Mouse (Mus musculus) hematopoietic stem cell, adult 5-6 weeks (primary cell): ENCODE measurements at regions not wholly inside any gene's neighbourhood (a gene's known extent, or its start where the extent isn't known, plus 50 kb on each side); places are given as distances from the start of the nearest gene placed in this dataset.

ENCODE experiments used
- ATAC-seq, 2 experiments: fragments of 125-278 bp in 1 of 2; replicated peaks in 1 of 2; 2 replicates each; pipeline ENCODE4 v1.8.0; 2016 to 2017; ENCODE audit warnings: inconsistent platforms in 2 of 2, mild to moderate bottlenecking in 2 of 2, moderate number of reproducible peaks in 2 of 2, low read depth in 1 of 2, moderate TSS enrichment in 1 of 2; ENCODE audit not compliant: low FRiP score in 2 of 2, poor library complexity in 2 of 2, severe bottlenecking in 2 of 2, insufficient read depth in 1 of 2, low TSS enrichment in 1 of 2

GRCm38 (mm10) chr7:92984701-92985682 is 94.7 kb upstream of the Fam181b start:
- ATAC-seq, result no peak

- no peak for ATAC-seq
Measured at GRCm38 (mm10) chr7:92985683-92986070, 94.0 kb upstream of the Fam181b start.

GRCm38 (mm10) chr7:92998886-92999285 is 80.8 kb upstream of the Fam181b start:
- ATAC-seq, result no peak

- ATAC-seq, result peak; percentile 77 to 84
Measured at GRCm38 (mm10) chr7:93006694-93007231, 72.9 kb upstream of the Fam181b start.

GRCm38 (mm10) chr7:93007721-93008120 is 71.9 kb upstream of the Fam181b start:
- ATAC-seq, result no peak

GRCm38 (mm10) chr7:93019390-93019789 is 60.3 kb upstream of the Fam181b start:
- no peak for ATAC-seq

- ATAC-seq, result no peak
Measured at GRCm38 (mm10) chr7:93023489-93024130, 56.1 kb upstream of the Fam181b start.

GRCm38 (mm10) chr7:93026231-93026630 is 53.4 kb upstream of the Fam181b start:
- no peak for ATAC-seq
